Mouse (Mus musculus) kidney, postnatal 0 days (tissue): Measurements from ENCODE around the gene Plk5. TPM values are rescaled to one million over a fixed set of nuclear protein-coding genes. Genes with fewer than 3 reads are reported as not detected.

Source experiments
- ATAC-seq: fragments of 200-750 bp; cut with Nextera tagmentation; replicated peaks from 2 replicates; pipeline ENCODE4 v1.8.0; 2017; ENCODE audit warnings: low read depth, moderate number of reproducible peaks, moderate TSS enrichment, moderate library complexity; ENCODE audit not compliant: low FRiP score
- DNase-seq: peaks from one replicate; pipeline ENCODE4 v3.0.0-alpha.2; 2016; ENCODE audit warnings: low spot score
- H3K27ac ChIP-seq: fragments of 300-500 bp; sonication (generic); 2 replicates; pipeline ENCODE4 v1.5.1; 2014; ENCODE audit warnings: mild to moderate bottlenecking
- H3K27me3 ChIP-seq: fragments of 300-500 bp; sonication (generic); 2 replicates; pipeline ENCODE4 v1.6.1; 2014; ENCODE audit warnings: low read length, mixed read lengths; ENCODE audit not compliant: insufficient read depth
- H3K36me3 ChIP-seq: fragments of 300-500 bp; sonication (generic); 2 replicates; pipeline ENCODE4 v1.6.1; 2014; ENCODE audit warnings: low read length, mixed read lengths; ENCODE audit not compliant: insufficient read depth
- H3K4me1 ChIP-seq: fragments of 300-500 bp; sonication (generic); replicated peaks from 2 replicates; pipeline ENCODE4 v1.6.1; 2014; ENCODE audit warnings: antibody characterized with exemption, low read length, mixed read lengths; ENCODE audit not compliant: insufficient read depth
- H3K4me2 ChIP-seq: fragments of 300-500 bp; sonication (generic); 2 replicates; pipeline ENCODE4 v1.6.1; 2014; ENCODE audit warnings: mild to moderate bottlenecking, low read length, moderate library complexity, mixed read lengths
- H3K4me3 ChIP-seq: fragments of 300-500 bp; sonication (generic); replicated peaks from 2 replicates; pipeline ENCODE4 v1.5.1; 2014; ENCODE audit warnings: low read depth, low read length
- H3K9ac ChIP-seq: fragments of 300-500 bp; sonication (generic); 2 replicates; pipeline ENCODE4 v1.6.1; 2014; ENCODE audit warnings: low read depth, low read length
- H3K9me3 ChIP-seq: fragments of 300-500 bp; sonication (generic); replicated peaks from 2 replicates; pipeline ENCODE4 v1.6.1; 2016; ENCODE audit warnings: low read length, inconsistent platforms, mixed read lengths
- CTCF ChIP-seq: IDR thresholded peaks from 2 replicates; pipeline ENCODE4 v1.5.1; 2016; ENCODE audit warnings: antibody characterized with exemption, low read depth, mild to moderate bottlenecking, moderate library complexity
- WGBS: fragments of 180-500 bp; shearing (Covaris S2); extraction: QIAGEN DNeasy Blood & Tissue Kit; methylation state at CpG from one replicate; pipeline ENCODE4 v1.1.7; 2014; 5-methylcytosine and 5-hydroxymethylcytosine counted together
- microRNA-seq: library from miRNA; unstranded; fragments of <30 nt; microRNA quantifications from one replicate; pipeline ENCODE4, GENCODE M21; 2016
- polyA plus RNA-seq: library from polyadenylated mRNA; unstranded; fragments of >200 nt; fragmentation: Nextera tagmentation; extraction: Ambion mirVana; gene quantifications from 2 replicates; pipeline ENCODE4 v1.2.1, GENCODE M21; 2015

Plk5 gene
- polyA plus RNA-seq, 1 experiment from 2014 or later = 0.51 TPM

GRCm38 (mm10) chr10:80406684-80407501, 50.6 kb downstream of the Plk5 start, which contains the start of gene Uqcr11:
Gene Uqcr11 (minus strand): TSS chr10:80406830.
- Histone ChIP-seq H3K9me3 (no peaks in the 10 kb centered on the region), H3K4me3 (peak within 1 kb of the TSS; percentile 66), H3K27me3 (no peaks in the 10 kb centered on the region), H3K27ac (peak within 1 kb of the TSS; percentile 76), H3K36me3 (peaks cover 38% of the 10 kb centered on the region), H3K4me1 (peaks cover 18% of the 10 kb centered on the region), H3K9ac (peak within 1 kb of the TSS; percentile 75), H3K4me2 (peak within 1 kb of the TSS; percentile 88)
- no peak for TF ChIP-seq CTCF
- WGBS = under 1% methylated on average over 27 of the region's 27 CpGs
- peak; percentile 59 for ATAC-seq
- DNase-seq = peak; percentile 98

GRCm38 (mm10) chr10:80407924-80408323, 51.7 kb downstream of the Plk5 start:
- Histone ChIP-seq H3K4me1 (peaks cover 18% of the 10 kb centered on the region), H3K4me2 (no peak overlapping the region), H3K9me3 (no peaks in the 10 kb centered on the region), H3K36me3 (peaks cover 42% of the 10 kb centered on the region), H3K4me3 (no peak overlapping the region), H3K9ac (0 out of 2 replicates have a peak overlapping the region, but pooled peaks have one; percentile 4), H3K27ac (peak overlapping the region; percentile 76; the same call in 1 of the 2 replicates), H3K27me3 (no peaks in the 10 kb centered on the region)
- TF ChIP-seq CTCF = no peak
- ATAC-seq (no peak), DNase-seq (no peak)
- WGBS = 33% methylated on average over 4 of the region's 4 CpGs

- no peak for TF ChIP-seq CTCF
- no peaks in the 10 kb centered on the region for H3K27me3 ChIP-seq
- 83% methylated on average over 44 of the region's 44 CpGs for WGBS
- H3K4me1 ChIP-seq = peaks cover under 1% of the 10 kb centered on the region; the same call in 1 of the 2 replicates
- no peak overlapping the region for H3K4me3 ChIP-seq
- no peak for ATAC-seq
- H3K36me3 ChIP-seq = peaks cover 82% of the 10 kb centered on the region
- H3K4me2 ChIP-seq = no peak overlapping the region
- no peak for DNase-seq
- H3K9ac ChIP-seq = no peak overlapping the region
- no peak overlapping the region for H3K27ac ChIP-seq
- H3K9me3 ChIP-seq = no peaks in the 10 kb centered on the region
Measured at GRCm38 (mm10) chr10:80412656-80413541, 56.6 kb downstream of the Plk5 start.

Small RNAs within 50 kb of the gene (microRNA-seq; reads per million reads assigned to microRNA genes)
- not detected for gene Gm22721

Other genes with a start within 250 kb of the Plk5 start
- 14.2 and 15.1 TPM in 2 replicates for gene Stk11, start 240.7 kb upstream of the Plk5 start, polyA plus RNA-seq
- 936 and 986 TPM in 2 replicates for gene Atp5d, start 217.8 kb upstream of the Plk5 start, polyA plus RNA-seq
- gene Cbarp, start 215.6 kb upstream of the Plk5 start, polyA plus RNA-seq = 4.7 and 6.4 TPM in 2 replicates
- gene Midn, start 208.2 kb upstream of the Plk5 start, polyA plus RNA-seq = 13.7 and 18.6 TPM in 2 replicates
- gene Cirbp, start 190.5 kb upstream of the Plk5 start, polyA plus RNA-seq = 290 and 317 TPM in 2 replicates
- 9.3 and 11.0 TPM in 2 replicates for gene 1600002K03Rik, start 183.5 kb upstream of the Plk5 start, polyA plus RNA-seq
- gene Efna2, start 177.0 kb upstream of the Plk5 start, polyA plus RNA-seq = 10.2 and 10.5 TPM in 2 replicates
- 44.2 and 52.7 TPM in 2 replicates for gene Mum1, start 130.0 kb upstream of the Plk5 start, polyA plus RNA-seq
- 537 and 556 TPM in 2 replicates for gene Ndufs7, start 107.3 kb upstream of the Plk5 start, polyA plus RNA-seq
- 25.5 and 26.0 TPM in 2 replicates for gene Gamt, start 95.4 kb upstream of the Plk5 start, polyA plus RNA-seq
- 43.7 and 44.6 TPM in 2 replicates for gene Dazap1, start 95.0 kb upstream of the Plk5 start, polyA plus RNA-seq
- 974 and 1,069 TPM in 2 replicates for gene Rps15, start 64.0 kb upstream of the Plk5 start, polyA plus RNA-seq
- gene Apc2, start 60.5 kb upstream of the Plk5 start, polyA plus RNA-seq = 0.51 and 0.86 TPM in 2 replicates
- gene 2310011J03Rik, start 35.9 kb upstream of the Plk5 start, polyA plus RNA-seq = 52.2 and 53.6 TPM in 2 replicates
- 5.4 and 5.9 TPM in 2 replicates for gene Pcsk4, start 27.0 kb upstream of the Plk5 start, polyA plus RNA-seq
- 11.7 and 12.1 TPM in 2 replicates for gene Reep6, start 26.5 kb upstream of the Plk5 start, polyA plus RNA-seq
- 3.0 and 3.2 TPM in 2 replicates for gene Adamtsl5, start 8.0 kb upstream of the Plk5 start, polyA plus RNA-seq
- 6.6 and 7.8 TPM in 2 replicates for gene Mex3d, start 31.2 kb downstream of the Plk5 start, polyA plus RNA-seq
- gene Mbd3, start 43.1 kb downstream of the Plk5 start, polyA plus RNA-seq = 163 and 165 TPM in 2 replicates
- 1,117 and 1,253 TPM in 2 replicates for gene Uqcr11, start 50.4 kb downstream of the Plk5 start, polyA plus RNA-seq
- gene Tcf3, start 77.2 kb downstream of the Plk5 start, polyA plus RNA-seq = 76.4 and 83.7 TPM in 2 replicates
- gene Onecut3, start 138.4 kb downstream of the Plk5 start, polyA plus RNA-seq = not detected in 2 replicates
- 0.09 and 0.16 TPM in 2 replicates for gene Atp8b3, start 182.7 kb downstream of the Plk5 start, polyA plus RNA-seq
- 16.8 and 17.3 TPM in 2 replicates for gene Rexo1, start 205.1 kb downstream of the Plk5 start, polyA plus RNA-seq
- 8.1 and 8.8 TPM in 2 replicates for gene Klf16, start 220.9 kb downstream of the Plk5 start, polyA plus RNA-seq
- gene Abhd17a, start 233.9 kb downstream of the Plk5 start, polyA plus RNA-seq = 104 and 121 TPM in 2 replicates
- gene Scamp4, start 246.4 kb downstream of the Plk5 start, polyA plus RNA-seq = 80.7 and 87.2 TPM in 2 replicates
- 5.0 and 6.1 TPM in 2 replicates for gene Adat3, start 246.4 kb downstream of the Plk5 start, polyA plus RNA-seq
- gene Gm49322, start 249.6 kb downstream of the Plk5 start, polyA plus RNA-seq = 1.4 TPM in 2 replicates